Comparison of ENCODE assay signal across 8 mouse cellular contexts in the genomic region with DNA sequence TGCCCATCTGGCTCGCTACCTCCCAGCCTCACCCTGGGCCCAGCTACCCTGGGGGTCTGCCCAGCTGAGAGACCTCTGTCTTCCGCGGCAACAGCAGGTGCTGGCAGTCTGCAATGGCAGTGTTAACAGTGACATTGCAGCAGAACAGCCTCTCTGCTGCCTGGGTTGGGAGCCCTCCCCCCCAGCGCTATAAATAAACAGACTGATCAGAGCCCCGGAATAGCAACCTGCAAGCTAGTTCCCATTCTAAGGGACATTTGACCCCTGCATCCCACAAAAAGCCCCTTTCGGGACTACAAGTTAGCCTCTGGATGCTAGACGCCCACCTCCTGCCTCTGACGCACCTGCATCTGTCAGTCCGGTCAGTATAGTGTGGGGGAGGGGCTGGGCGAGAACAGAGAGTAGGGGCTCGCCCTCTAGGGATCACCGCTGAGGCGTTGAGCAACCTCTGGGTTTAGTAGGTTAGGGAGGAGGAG. TPM values are rescaled to one million over a fixed set of nuclear protein-coding genes. Genes with fewer than 3 reads are reported as not detected.
DNase-seq lines count a peak whose midpoint lies in the region; ATAC-seq and TF ChIP-seq lines count a peak whose summit lies in the region.

A gene (minus strand): TSS at position 158 of the 476 bp plus-strand sequence.

- WGBS in hindbrain, embryonic 12.5 days = 7% methylated on average over 13 of the region's 13 CpGs
- 2% methylated on average over 13 of the region's 13 CpGs for WGBS in lung, embryonic 16.5 days
- 5% methylated on average over 13 of the region's 13 CpGs for WGBS in stomach, postnatal 0 days

- ATAC-seq in hindbrain, embryonic 12.5 days (ENCODE audit: low FRiP score) = no peak
- ATAC-seq in lung, embryonic 16.5 days (ENCODE audit: low read depth) = no peak
- ATAC-seq in stomach, postnatal 0 days (ENCODE audit: low FRiP score, low TSS enrichment) = no peak
- no peak for ATAC-seq in activated CD4-positive, CD25-positive, alpha-beta regulatory T cell, adult 4 months

- no peaks in the 10 kb centered on the region for H3K36me3 ChIP-seq in hindbrain, embryonic 12.5 days
- no peaks in the 10 kb centered on the region for H3K36me3 ChIP-seq in lung, embryonic 16.5 days (ENCODE audit: control insufficient read depth, insufficient read depth, low read length)
- no peaks in the 10 kb centered on the region for H3K36me3 ChIP-seq in stomach, postnatal 0 days (ENCODE audit: control insufficient read depth, insufficient read depth, low read length)

- H3K27ac ChIP-seq in hindbrain, embryonic 12.5 days = no peak within 1 kb of the TSS
- no peak within 1 kb of the TSS for H3K27ac ChIP-seq in lung, embryonic 16.5 days (ENCODE audit: low read length)
- no peak within 1 kb of the TSS for H3K27ac ChIP-seq in stomach, postnatal 0 days (replicated peaks)

- peak within 1 kb of the TSS; percentile 48 for H3K4me2 ChIP-seq in hindbrain, embryonic 12.5 days (replicated peaks)
- H3K4me2 ChIP-seq in lung, embryonic 16.5 days (ENCODE audit: low read depth, low read length) = peak within 1 kb of the TSS; percentile 44
- peak within 1 kb of the TSS; percentile 45 for H3K4me2 ChIP-seq in stomach, postnatal 0 days (replicated peaks; ENCODE audit: low read depth)

- TF ChIP-seq CTCF in stomach, postnatal 0 days (IDR thresholded peaks at IDR 0.05; ENCODE audit: low read depth) = no peak

- peaks cover 15% of the 10 kb centered on the region for H3K4me1 ChIP-seq in hindbrain, embryonic 12.5 days
- peaks cover 8% of the 10 kb centered on the region for H3K4me1 ChIP-seq in lung, embryonic 16.5 days (replicated peaks; ENCODE audit: control insufficient read depth, insufficient read depth, low read length)
- no peaks in the 10 kb centered on the region for H3K4me1 ChIP-seq in stomach, postnatal 0 days (replicated peaks; ENCODE audit: control insufficient read depth, insufficient read depth)

- H3K27me3 ChIP-seq in hindbrain, embryonic 12.5 days = peaks cover 14% of the 10 kb centered on the region
- peaks cover 5% of the 10 kb centered on the region; the same call in 1 of the 2 replicates for H3K27me3 ChIP-seq in lung, embryonic 16.5 days (ENCODE audit: control insufficient read depth, insufficient read depth, low read depth, low read length)
- no peaks in the 10 kb centered on the region for H3K27me3 ChIP-seq in stomach, postnatal 0 days (ENCODE audit: control insufficient read depth, insufficient read depth, low read length)

- peak within 1 kb of the TSS; percentile 50; the same call in 1 of the 2 replicates for H3K9ac ChIP-seq in hindbrain, embryonic 12.5 days
- H3K9ac ChIP-seq in lung, embryonic 16.5 days (ENCODE audit: low read length) = peak within 1 kb of the TSS; percentile 55
- H3K9ac ChIP-seq in stomach, postnatal 0 days (ENCODE audit: low read length) = peak within 1 kb of the TSS; percentile 31; the same call in 1 of the 2 replicates

- peak; percentile 57 for DNase-seq in right cerebral cortex, adult 18-20 months
- no peak for DNase-seq in right cerebral cortex, postnatal 4 days
- peak; percentile 53 for DNase-seq in cerebellum, adult 8-10 months
- peak; percentile 70 for DNase-seq in gastrocnemius, adult 18-20 months (ENCODE audit: low spot score)
- no peak for DNase-seq in stomach, postnatal 0 days (ENCODE audit: low spot score)

- H3K9me3 ChIP-seq in hindbrain, embryonic 12.5 days (replicated peaks) = no peaks in the 10 kb centered on the region
- no peaks in the 10 kb centered on the region for H3K9me3 ChIP-seq in lung, embryonic 16.5 days (ENCODE audit: control insufficient read depth, low read length)
- no peaks in the 10 kb centered on the region for H3K9me3 ChIP-seq in stomach, postnatal 0 days (ENCODE audit: control insufficient read depth, low read length)

- no peak for TF ChIP-seq EP300 in stomach, postnatal 0 days (optimal IDR thresholded peaks at IDR 0.05)

- peak within 1 kb of the TSS; percentile 17 for H3K4me3 ChIP-seq in hindbrain, embryonic 12.5 days
- H3K4me3 ChIP-seq in lung, embryonic 16.5 days (ENCODE audit: low read length) = peak within 1 kb of the TSS; percentile 25
- H3K4me3 ChIP-seq in stomach, postnatal 0 days (ENCODE audit: low read depth, low read length) = peak within 1 kb of the TSS; percentile 10; the same call in 1 of the 2 replicates

RNA-seq across cellular contexts. Expression of the gene that starts here (rescaled TPM):
- total RNA-seq in gastrocnemius, adult 18-20 months (2021) = 100 to 1,000 TPM; 124 to 137 TPM
- polyA plus RNA-seq in hindbrain, embryonic 12.5 days (2016; fragmentation: Nextera tagmentation; extraction: Ambion mirVana) = 0.39 and 0.60 TPM in 2 replicates
- polyA plus RNA-seq in lung, embryonic 16.5 days (2015; fragmentation: Nextera tagmentation; extraction: Ambion mirVana) = 0.97 and 1.1 TPM in 2 replicates
- polyA plus RNA-seq in stomach, postnatal 0 days (2015; fragmentation: Nextera tagmentation; extraction: Ambion mirVana) = 0.21 TPM in 1 of 2 replicates, not detected in the other
- not detected for polyA plus RNA-seq in activated CD4-positive, CD25-positive, alpha-beta regulatory T cell, adult 4 months (2017; shearing (Covaris generic))

Comparison
In these comparisons a context has a peak if more than half of its experiments do, and no peak if none do; other contexts are left out.
1. DNase-seq: peak in right cerebral cortex, adult 18-20 months (single experiment), cerebellum, adult 8-10 months (single experiment) and gastrocnemius, adult 18-20 months (single experiment); none in right cerebral cortex, postnatal 4 days (single experiment) and stomach, postnatal 0 days (single experiment).
2. Peak in every context shown above with its lines, with median percentiles within 50 percentile points of each other: H3K4me2 ChIP-seq, H3K4me3 ChIP-seq and H3K9ac ChIP-seq.